Mouse (Mus musculus) forebrain, embryonic 10.5 days (tissue): ENCODE results near the gene Tecpr2. TPM values are rescaled to one million over a fixed set of nuclear protein-coding genes. Genes with fewer than 3 reads are reported as not detected.
"Not testable (repeated sequence)": the region's sequence is repeated elsewhere in the genome, so short reads cannot be mapped to it uniquely, and the experiment has no call there.

Experiments used
- DNase-seq: peaks from one replicate; pipeline ENCODE4 v3.0.0-alpha.2; 2017; ENCODE audit warnings: low spot score; ENCODE audit errors: extremely low spot score
- H3K27ac ChIP-seq: fragments of 300-500 bp; sonication (generic); 2 replicates; pipeline ENCODE4 v1.5.1; 2016; ENCODE audit warnings: mild to moderate bottlenecking
- H3K27me3 ChIP-seq: fragments of 300-500 bp; sonication (generic); 2 replicates; pipeline ENCODE4 v1.6.1; 2016; ENCODE audit warnings: mild to moderate bottlenecking; ENCODE audit not compliant: poor library complexity, severe bottlenecking
- H3K36me3 ChIP-seq: fragments of 300-500 bp; sonication (generic); replicated peaks from 2 replicates; pipeline ENCODE4 v1.6.1; 2016; ENCODE audit warnings: mild to moderate bottlenecking, moderate library complexity
- H3K4me1 ChIP-seq: fragments of 300-500 bp; sonication (generic); 2 replicates; pipeline ENCODE4 v1.6.1; 2016
- H3K4me3 ChIP-seq: fragments of 300-500 bp; sonication (generic); 2 replicates; pipeline ENCODE4 v1.5.1; 2016; ENCODE audit warnings: mild to moderate bottlenecking, moderate library complexity
- H3K9me3 ChIP-seq: fragments of 300-500 bp; sonication (generic); 2 replicates; pipeline ENCODE4 v1.6.1; 2016; ENCODE audit warnings: mild to moderate bottlenecking, moderate library complexity
- WGBS: fragments of 180-500 bp; shearing (Covaris S2); methylation state at CpG from one replicate; pipeline ENCODE4 v1.1.7; 2016; 5-methylcytosine and 5-hydroxymethylcytosine counted together
- polyA plus RNA-seq: library from polyadenylated mRNA; unstranded; fragments of >200 nt; fragmentation: Nextera tagmentation; extraction: Ambion mirVana; gene quantifications from 2 replicates; pipeline ENCODE4 v1.2.1, GENCODE M21; 2016

The Tecpr2 gene
- polyA plus RNA-seq, 1 experiment from 2014 or later = 7.2 TPM

- H3K27me3 ChIP-seq = peaks cover 23% of the 10 kb centered on the region
- H3K27ac ChIP-seq = no peak overlapping the region
- H3K36me3 ChIP-seq = peaks cover 14% of the 10 kb centered on the region
- 81% methylated on average over 12 of the region's 12 CpGs for WGBS
- peak overlapping the region; percentile 90 for H3K4me3 ChIP-seq
- no peak for DNase-seq
- H3K4me1 ChIP-seq = peaks cover 30% of the 10 kb centered on the region
- H3K9me3 ChIP-seq = no peaks in the 10 kb centered on the region
Measured at GRCm38 (mm10) chr12:110851414-110851813, 37.6 kb upstream of the Tecpr2 start.

GRCm38 (mm10) chr12:110851923-110852322 is 37.1 kb upstream of the Tecpr2 start:
- Histone ChIP-seq H3K27ac (no peak overlapping the region), H3K4me3 (no peak overlapping the region), H3K36me3 (peaks cover 16% of the 10 kb centered on the region), H3K27me3 (peaks cover 18% of the 10 kb centered on the region), H3K4me1 (peaks cover 28% of the 10 kb centered on the region), H3K9me3 (no peaks in the 10 kb centered on the region)
- no peak for DNase-seq
- 81% methylated on average over 1 of the region's 1 CpGs for WGBS

GRCm38 (mm10) chr12:110854786-110855737 is 34.0 kb upstream of the Tecpr2 start:
- Histone ChIP-seq H3K4me3 (no peak overlapping the region), H3K36me3 (peaks cover 32% of the 10 kb centered on the region), H3K27me3 (no peaks in the 10 kb centered on the region), H3K4me1 (peaks cover 23% of the 10 kb centered on the region), H3K27ac (no peak overlapping the region), H3K9me3 (no peaks in the 10 kb centered on the region)
- no peak for DNase-seq
- WGBS = 90% methylated on average over 32 of the region's 32 CpGs

GRCm38 (mm10) chr12:110857196-110857595 is 31.9 kb upstream of the Tecpr2 start:
- no peaks in the 10 kb centered on the region for H3K27me3 ChIP-seq
- 85% methylated on average over 7 of the region's 7 CpGs for WGBS
- no peaks in the 10 kb centered on the region for H3K9me3 ChIP-seq
- no peak overlapping the region for H3K27ac ChIP-seq
- no peak overlapping the region for H3K4me3 ChIP-seq
- peaks cover 42% of the 10 kb centered on the region for H3K36me3 ChIP-seq
- peaks cover 13% of the 10 kb centered on the region for H3K4me1 ChIP-seq
- no peak for DNase-seq

- peaks cover 44% of the 10 kb centered on the region for H3K36me3 ChIP-seq
- DNase-seq, H3K4me3 ChIP-seq, H3K27ac ChIP-seq, H3K27me3 ChIP-seq, H3K9me3 ChIP-seq: not testable (repeated sequence)
- peaks cover 12% of the 10 kb centered on the region for H3K4me1 ChIP-seq
- 96% methylated on average over 15 of the region's 15 CpGs for WGBS
Measured at GRCm38 (mm10) chr12:110858681-110859080, 30.4 kb upstream of the Tecpr2 start.

GRCm38 (mm10) chr12:110860293-110860692 is 28.8 kb upstream of the Tecpr2 start:
- no peak overlapping the region for H3K27ac ChIP-seq
- no peaks in the 10 kb centered on the region for H3K27me3 ChIP-seq
- no peaks in the 10 kb centered on the region for H3K9me3 ChIP-seq
- H3K36me3 ChIP-seq = peaks cover 46% of the 10 kb centered on the region
- no peak for DNase-seq
- H3K4me3 ChIP-seq = no peak overlapping the region
- H3K4me1 ChIP-seq = peaks cover 21% of the 10 kb centered on the region

GRCm38 (mm10) chr12:110861256-110861655 is 27.8 kb upstream of the Tecpr2 start:
- Histone ChIP-seq H3K27me3 (no peaks in the 10 kb centered on the region), H3K36me3 (peaks cover 41% of the 10 kb centered on the region), H3K27ac (no peak overlapping the region), H3K4me1 (peaks cover 31% of the 10 kb centered on the region), H3K4me3 (no peak overlapping the region), H3K9me3 (no peaks in the 10 kb centered on the region)
- DNase-seq = no peak
- 60% methylated on average over 7 of the region's 7 CpGs for WGBS

- no peak for DNase-seq
- no peaks in the 10 kb centered on the region for H3K9me3 ChIP-seq
- peaks cover 33% of the 10 kb centered on the region for H3K4me1 ChIP-seq
- peaks cover 54% of the 10 kb centered on the region for H3K36me3 ChIP-seq
- H3K27me3 ChIP-seq = no peaks in the 10 kb centered on the region
- no peak overlapping the region for H3K27ac ChIP-seq
- WGBS = 95% methylated on average over 6 of the region's 6 CpGs
- no peak overlapping the region for H3K4me3 ChIP-seq
Measured at GRCm38 (mm10) chr12:110864008-110864407, 25.1 kb upstream of the Tecpr2 start.

GRCm38 (mm10) chr12:110865571-110865970 is 23.5 kb upstream of the Tecpr2 start:
- H3K4me1 ChIP-seq = peaks cover 33% of the 10 kb centered on the region
- H3K27ac ChIP-seq = peak overlapping the region; percentile 75
- WGBS = 47% methylated on average over 6 of the region's 6 CpGs
- H3K27me3 ChIP-seq = no peaks in the 10 kb centered on the region
- no peaks in the 10 kb centered on the region for H3K9me3 ChIP-seq
- peaks cover 62% of the 10 kb centered on the region for H3K36me3 ChIP-seq
- no peak overlapping the region for H3K4me3 ChIP-seq
- DNase-seq = no peak

- Histone ChIP-seq H3K4me3 (no peak overlapping the region), H3K36me3 (peaks cover 66% of the 10 kb centered on the region), H3K27ac (peak overlapping the region; percentile 75), H3K27me3 (no peaks in the 10 kb centered on the region), H3K4me1 (peaks cover 34% of the 10 kb centered on the region), H3K9me3 (no peaks in the 10 kb centered on the region)
- no peak for DNase-seq
- 79% methylated on average over 10 of the region's 10 CpGs for WGBS
Measured at GRCm38 (mm10) chr12:110865989-110866388, 23.1 kb upstream of the Tecpr2 start.

- Histone ChIP-seq H3K36me3 (peaks cover 88% of the 10 kb centered on the region), H3K4me3 (no peak overlapping the region), H3K9me3 (no peaks in the 10 kb centered on the region), H3K4me1 (peaks cover 17% of the 10 kb centered on the region), H3K27ac (no peak overlapping the region), H3K27me3 (no peaks in the 10 kb centered on the region)
- 96% methylated on average over 4 of the region's 4 CpGs for WGBS
- no peak for DNase-seq
Measured at GRCm38 (mm10) chr12:110870107-110870506, 19.0 kb upstream of the Tecpr2 start.

- no peak overlapping the region for H3K27ac ChIP-seq
- H3K27me3 ChIP-seq = no peaks in the 10 kb centered on the region
- WGBS = 94% methylated on average over 5 of the region's 5 CpGs
- peaks cover 7% of the 10 kb centered on the region for H3K4me1 ChIP-seq
- DNase-seq = no peak
- H3K9me3 ChIP-seq = no peaks in the 10 kb centered on the region
- H3K36me3 ChIP-seq = peaks cover 95% of the 10 kb centered on the region
- H3K4me3 ChIP-seq = no peak overlapping the region
Measured at GRCm38 (mm10) chr12:110871247-110871646, 17.8 kb upstream of the Tecpr2 start.

GRCm38 (mm10) chr12:110875351-110875750 is 13.7 kb upstream of the Tecpr2 start:
- DNase-seq = no peak
- Histone ChIP-seq H3K4me1 (0 out of 2 replicates have a peak, but pooled peaks cover 3% of the 10 kb centered on the region), H3K27ac (no peak overlapping the region), H3K4me3 (no peak overlapping the region), H3K27me3 (no peaks in the 10 kb centered on the region), H3K9me3 (no peaks in the 10 kb centered on the region), H3K36me3 (peaks cover 95% of the 10 kb centered on the region)
- WGBS = 88% methylated on average over 2 of the region's 2 CpGs
